26 mouse cellular contexts compared by ENCODE assay signal in the genomic region with DNA sequence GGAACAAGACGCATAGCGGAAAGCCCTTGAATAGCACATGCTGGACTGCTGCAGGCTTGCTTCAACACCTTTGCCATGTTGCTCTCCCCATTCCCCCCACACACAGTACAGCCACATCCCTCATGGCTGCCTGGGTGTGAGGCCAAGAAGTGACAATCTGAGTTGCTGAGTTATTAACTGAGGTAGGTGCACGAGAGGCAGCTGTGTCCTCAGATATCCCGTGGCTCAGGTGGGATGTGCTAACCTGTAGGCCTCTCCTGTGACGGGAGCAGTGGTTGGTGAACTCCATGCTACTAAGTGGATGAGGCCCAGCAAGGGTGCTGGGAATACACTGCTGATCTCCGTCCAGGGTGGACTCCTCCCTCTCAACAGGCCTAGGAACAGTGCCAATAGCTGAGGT. TPM values are rescaled to one million over a fixed set of nuclear protein-coding genes. Genes with fewer than 3 reads are reported as not detected.
"Had no signal": no experiment of that assay in that cellular context is flagged by ENCODE, and none has a peak within 500 bp of the region (broad histone marks: within the 10 kb centered on the region; RNA-seq: fewer than 3 reads in every experiment).

No protein-coding gene starts in this region.

- H3K4me2 ChIP-seq: kidney, embryonic 15.5 days; limb, embryonic 12.5 days; limb, embryonic 15.5 days; liver, embryonic 11.5 days; lung, embryonic 14.5 days; neural tube, embryonic 12.5 days; neural tube, embryonic 15.5 days; stomach, embryonic 15.5 days had no signal

- H3K4me1 ChIP-seq: kidney, embryonic 15.5 days; limb, embryonic 12.5 days; limb, embryonic 15.5 days; megakaryocyte, embryonic 14.5 days; neural tube, embryonic 15.5 days; stomach, embryonic 15.5 days had no signal

- H3K9ac ChIP-seq: kidney, embryonic 15.5 days; limb, embryonic 12.5 days; limb, embryonic 15.5 days; liver, embryonic 14.5 days; liver, postnatal 0 days; lung, embryonic 14.5 days; neural tube, embryonic 12.5 days; neural tube, embryonic 15.5 days; stomach, embryonic 15.5 days had no signal

- H3K27me3 ChIP-seq: kidney, embryonic 15.5 days; limb, embryonic 12.5 days; limb, embryonic 15.5 days; megakaryocyte, embryonic 14.5 days; neural tube, embryonic 12.5 days; neural tube, embryonic 15.5 days; stomach, embryonic 15.5 days had no signal

- H3K9me3 ChIP-seq: kidney, embryonic 15.5 days; limb, embryonic 12.5 days; limb, embryonic 15.5 days; megakaryocyte, embryonic 14.5 days; midbrain, embryonic 10.5 days; neural tube, embryonic 12.5 days; neural tube, embryonic 15.5 days; stomach, embryonic 15.5 days had no signal

- H3K27ac ChIP-seq: kidney, embryonic 15.5 days; limb, embryonic 12.5 days; limb, embryonic 15.5 days; liver, embryonic 14.5 days; macrophage; midbrain, embryonic 10.5 days; neural tube, embryonic 12.5 days; neural tube, embryonic 15.5 days; stomach, embryonic 15.5 days had no signal

- H3K4me3 ChIP-seq: kidney, embryonic 15.5 days; limb, embryonic 12.5 days; limb, embryonic 15.5 days; megakaryocyte, embryonic 14.5 days; midbrain, embryonic 10.5 days; neural tube, embryonic 12.5 days; neural tube, embryonic 15.5 days; stomach, embryonic 15.5 days had no signal

- DNase-seq: kidney, adult 8-10 months; kidney, postnatal 14 days; kidney, postnatal 4 days; left cerebral cortex, postnatal 4 days; lung, embryonic 14.5 days; midbrain, embryonic 14.5 days; right cerebral cortex, adult 18-20 months; right cerebral cortex, postnatal 14 days; right cerebral cortex, postnatal 4 days; thymus, adult 18-20 months; thymus, postnatal 36 days had no signal

- ATAC-seq: liver, postnatal 0 days; lung, postnatal 0 days had no signal

- H3K36me3 ChIP-seq: neural tube, embryonic 15.5 days had no signal

RNA-seq across cellular contexts. Expression of a gene that starts 51.4 kb away (rescaled TPM):
- polyA plus RNA-seq: kidney, embryonic 15.5 days; limb, embryonic 12.5 days; limb, embryonic 15.5 days; liver, embryonic 11.5 days; liver, embryonic 14.5 days; liver, postnatal 0 days; lung, embryonic 14.5 days; lung, postnatal 0 days; macrophage; testis, adult 2 months; urinary bladder, adult 2 months had no signal
